Mouse (Mus musculus): ENCODE measurements around the gene 6330409D20Rik. TPM values are rescaled to one million over a fixed set of nuclear protein-coding genes. Genes with fewer than 3 reads are reported as not detected.
A peak's percentile ranks its signal among the peaks of the same experiment; 100 is the strongest.

Gene 6330409D20Rik
- polyA plus RNA-seq, 1 experiment from 2014 or later: not detected

- Histone ChIP-seq H3K36me3 (replicated peaks) (peaks cover 53% of the 10 kb centered on the region), H3K27ac (replicated peaks) (peak overlapping the region; percentile 74), H3K9me3 (replicated peaks) (no peaks in the 10 kb centered on the region), H3K27me3 (no peaks in the 10 kb centered on the region), H3K4me3 (replicated peaks) (peak overlapping the region; percentile 13), H3K4me2 (peak overlapping the region; percentile 43), H3K9ac (no peak overlapping the region; the same call in 1 of the 2 replicates), H3K4me1 (replicated peaks) (0 out of 2 replicates have a peak, but pooled peaks cover 9% of the 10 kb centered on the region)
- no peak for ATAC-seq (ENCODE audit: insufficient read depth)
- WGBS (ENCODE audit: insufficient replicate concordance): 79% methylated on average over 8 of the region's 8 CpGs
These were observed 37.8 kb downstream of the 6330409D20Rik start for GRCm38 (mm10) chr2:32703046-32703445.

- Histone ChIP-seq H3K4me2 (peak overlapping the region; percentile 43), H3K4me3 (replicated peaks) (0 out of 2 replicates have a peak overlapping the region, but pooled peaks have one; percentile 11), H3K36me3 (replicated peaks) (peaks cover 34% of the 10 kb centered on the region), H3K27ac (replicated peaks) (peak overlapping the region; percentile 79), H3K9me3 (replicated peaks) (no peaks in the 10 kb centered on the region), H3K27me3 (no peaks in the 10 kb centered on the region), H3K4me1 (replicated peaks) (0 out of 2 replicates have a peak, but pooled peaks cover 4% of the 10 kb centered on the region), H3K9ac (no peak overlapping the region)
- WGBS (ENCODE audit: insufficient replicate concordance): 70% methylated on average over 14 of the region's 14 CpGs
- peak; percentile 71 for ATAC-seq (ENCODE audit: insufficient read depth)
These were observed 39.7 kb downstream of the 6330409D20Rik start for GRCm38 (mm10) chr2:32700966-32701743.

- WGBS (ENCODE audit: insufficient replicate concordance): 72% methylated on average over 6 of the region's 6 CpGs
- no peak overlapping the region for H3K4me3 ChIP-seq (replicated peaks)
These were observed 41.1 kb downstream of the 6330409D20Rik start for GRCm38 (mm10) chr2:32699680-32700079.

GRCm38 (mm10) chr2:32694691-32695090 lies 46.1 kb downstream of the 6330409D20Rik start:
- H3K36me3 ChIP-seq (replicated peaks): no peaks in the 10 kb centered on the region
- WGBS (ENCODE audit: insufficient replicate concordance): 78% methylated on average over 12 of the region's 12 CpGs
- H3K4me3 ChIP-seq (replicated peaks): peak overlapping the region; percentile 71
- no peaks in the 10 kb centered on the region for H3K9me3 ChIP-seq (replicated peaks)
- H3K27me3 ChIP-seq: no peaks in the 10 kb centered on the region
- peak overlapping the region; percentile 98 for H3K4me2 ChIP-seq
- no peak for ATAC-seq (ENCODE audit: insufficient read depth)
- H3K9ac ChIP-seq: no peak overlapping the region
- H3K4me1 ChIP-seq (replicated peaks): peaks cover 45% of the 10 kb centered on the region
- H3K27ac ChIP-seq (replicated peaks): no peak overlapping the region; the same call in 1 of the 2 replicates

More at GRCm38 (mm10) chr2:32699680-32700079, 41.1 kb downstream of the 6330409D20Rik start:
- Histone ChIP-seq H3K4me2 (no peak overlapping the region), H3K27me3 (no peaks in the 10 kb centered on the region), H3K9ac (no peak overlapping the region), H3K36me3 (replicated peaks) (peaks cover 19% of the 10 kb centered on the region), H3K9me3 (replicated peaks) (no peaks in the 10 kb centered on the region), H3K4me1 (replicated peaks) (peaks cover 10% of the 10 kb centered on the region; the same call in 1 of the 2 replicates), H3K27ac (replicated peaks) (no peak overlapping the region)
- ATAC-seq (ENCODE audit: insufficient read depth): no peak

DNA sequence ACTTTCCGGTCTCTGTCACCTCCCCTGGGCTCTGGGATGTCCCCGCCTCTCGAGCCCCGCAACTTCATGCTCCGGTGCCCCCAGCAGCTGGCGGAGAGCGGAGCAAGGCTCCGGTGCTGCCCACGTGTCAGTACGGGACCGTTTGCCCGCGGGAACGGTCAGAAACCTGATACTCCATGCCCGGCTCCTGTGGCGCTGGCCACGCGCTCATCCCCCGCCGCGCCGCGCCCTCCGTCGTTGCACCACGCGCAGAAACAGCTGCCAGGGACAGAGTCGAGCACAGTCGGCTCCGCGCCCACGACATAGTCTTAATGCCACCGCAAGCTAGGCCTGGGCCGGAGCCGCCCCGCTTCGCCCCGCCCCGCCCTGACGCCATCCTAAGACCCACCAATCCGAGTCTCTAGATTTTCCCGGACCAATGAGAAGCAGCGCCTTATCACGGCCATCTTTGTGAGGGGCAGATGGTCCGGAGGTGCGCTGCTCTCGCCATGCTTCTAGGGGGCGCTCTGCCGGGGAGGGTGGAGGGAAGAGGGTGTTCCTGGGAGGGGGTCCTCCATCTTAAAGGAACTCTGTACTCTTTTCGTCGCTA lies 46.9 kb downstream of the 6330409D20Rik start:
- whole genome bisulfite sequencing (ENCODE audit: insufficient replicate concordance): under 1% methylated on average over 51 of the region's 51 CpGs
- peak overlapping the region; percentile 98 for H3K4me2 ChIP-seq
- H3K9ac ChIP-seq: peak overlapping the region; percentile 78
- peak overlapping the region; percentile 71 for H3K4me3 ChIP-seq (replicated peaks)
- H3K27me3 ChIP-seq: no peaks in the 10 kb centered on the region
- H3K27ac ChIP-seq (replicated peaks): peak overlapping the region; percentile 74
- no peaks in the 10 kb centered on the region for H3K9me3 ChIP-seq (replicated peaks)
- no peaks in the 10 kb centered on the region for H3K36me3 ChIP-seq (replicated peaks)
- ATAC-seq (ENCODE audit: insufficient read depth): peak; percentile 94
- peaks cover 53% of the 10 kb centered on the region for H3K4me1 ChIP-seq (replicated peaks)

- H3K4me1 ChIP-seq (replicated peaks): peaks cover 53% of the 10 kb centered on the region
- no peaks in the 10 kb centered on the region for H3K9me3 ChIP-seq (replicated peaks)
- ATAC-seq (ENCODE audit: insufficient read depth): no peak
- peak overlapping the region; percentile 98 for H3K4me2 ChIP-seq
- H3K9ac ChIP-seq: peak overlapping the region; percentile 78
- H3K36me3 ChIP-seq (replicated peaks): peaks cover 3% of the 10 kb centered on the region
- H3K27me3 ChIP-seq: no peaks in the 10 kb centered on the region
- peak overlapping the region; percentile 74 for H3K27ac ChIP-seq (replicated peaks)
- 7% methylated on average over 7 of the region's 7 CpGs for whole genome bisulfite sequencing (ENCODE audit: insufficient replicate concordance)
- H3K4me3 ChIP-seq (replicated peaks): peak overlapping the region; percentile 71
These were observed 47.5 kb downstream of the 6330409D20Rik start for GRCm38 (mm10) chr2:32693282-32693681.

GRCm38 (mm10) chr2:32692496-32692895 lies 48.3 kb downstream of the 6330409D20Rik start:
- no peaks in the 10 kb centered on the region for H3K9me3 ChIP-seq (replicated peaks)
- no peaks in the 10 kb centered on the region for H3K27me3 ChIP-seq
- peak overlapping the region; percentile 78; the same call in 1 of the 2 replicates for H3K9ac ChIP-seq
- WGBS (ENCODE audit: insufficient replicate concordance): 82% methylated on average over 14 of the region's 14 CpGs
- H3K36me3 ChIP-seq (replicated peaks): peaks cover 11% of the 10 kb centered on the region
- H3K27ac ChIP-seq (replicated peaks): peak overlapping the region; percentile 74; the same call in 1 of the 2 replicates
- peak overlapping the region; percentile 71 for H3K4me3 ChIP-seq (replicated peaks)
- peak overlapping the region; percentile 98 for H3K4me2 ChIP-seq
- no peak for ATAC-seq (ENCODE audit: insufficient read depth)
- H3K4me1 ChIP-seq (replicated peaks): peaks cover 53% of the 10 kb centered on the region

DNA sequence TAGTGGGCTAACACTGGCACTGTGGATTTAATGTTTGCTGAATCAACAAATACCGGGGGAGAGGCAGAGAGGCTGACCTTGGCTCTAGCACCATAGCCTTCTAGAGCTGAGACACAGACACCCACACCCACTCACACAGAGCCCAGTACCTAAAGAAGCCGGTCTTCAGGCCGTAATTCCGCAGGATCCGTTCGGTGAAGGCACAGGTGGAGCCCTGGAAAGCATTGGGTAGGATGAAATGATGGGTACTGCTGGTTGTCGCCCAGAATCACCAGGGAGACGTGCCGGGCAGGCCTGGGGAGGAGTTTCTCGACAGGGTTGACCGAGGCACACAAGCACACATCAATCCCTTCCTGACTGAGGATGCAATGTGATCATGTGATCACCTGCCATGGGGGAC lies 49.8 kb downstream of the 6330409D20Rik start:
- Histone ChIP-seq H3K27ac (replicated peaks) (no peak overlapping the region), H3K4me2 (peak overlapping the region; percentile 18; the same call in 1 of the 2 replicates), H3K9ac (no peak overlapping the region; the same call in 1 of the 2 replicates), H3K9me3 (replicated peaks) (no peaks in the 10 kb centered on the region), H3K36me3 (replicated peaks) (peaks cover 25% of the 10 kb centered on the region), H3K4me1 (replicated peaks) (peaks cover 57% of the 10 kb centered on the region), H3K27me3 (no peaks in the 10 kb centered on the region), H3K4me3 (replicated peaks) (no peak overlapping the region)
- WGBS (ENCODE audit: insufficient replicate concordance): 67% methylated on average over 11 of the region's 11 CpGs
- no peak for ATAC-seq (ENCODE audit: insufficient read depth)

DNA sequence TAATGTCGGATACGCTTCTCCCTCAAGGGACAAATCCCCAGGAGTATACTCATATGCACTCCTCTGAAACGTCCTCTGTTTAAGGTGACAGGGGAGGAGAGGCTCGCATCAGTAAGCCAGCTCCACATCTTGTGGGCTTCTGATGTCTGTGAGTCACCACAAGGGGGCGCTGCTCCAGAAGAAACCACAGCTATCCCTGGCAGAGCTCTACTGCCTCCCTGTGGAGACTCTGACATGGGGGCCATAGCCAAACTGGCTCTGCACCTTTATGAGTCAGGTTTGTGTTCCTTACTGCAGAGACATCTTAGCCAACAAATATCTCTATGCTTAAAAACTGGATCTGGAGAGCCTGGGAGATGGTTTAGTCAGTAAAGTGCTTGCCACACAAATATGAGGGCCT lies 51.4 kb downstream of the 6330409D20Rik start:
- Histone ChIP-seq H3K27ac (replicated peaks) (no peak overlapping the region), H3K9me3 (replicated peaks) (no peaks in the 10 kb centered on the region), H3K36me3 (replicated peaks) (peaks cover 41% of the 10 kb centered on the region), H3K27me3 (no peaks in the 10 kb centered on the region), H3K9ac (no peak overlapping the region), H3K4me1 (replicated peaks) (peaks cover 49% of the 10 kb centered on the region), H3K4me2 (no peak overlapping the region), H3K4me3 (replicated peaks) (no peak overlapping the region)
- no peak for ATAC-seq (ENCODE audit: insufficient read depth)
- 22% methylated on average over 5 of the region's 5 CpGs for WGBS (ENCODE audit: insufficient replicate concordance)

GRCm38 (mm10) chr2:32687562-32687961 lies 53.3 kb downstream of the 6330409D20Rik start:
- H3K4me2 ChIP-seq: no peak overlapping the region
- WGBS (ENCODE audit: insufficient replicate concordance): 75% methylated on average over 8 of the region's 8 CpGs
- no peak overlapping the region for H3K27ac ChIP-seq (replicated peaks)
- peaks cover 31% of the 10 kb centered on the region for H3K4me1 ChIP-seq (replicated peaks)
- no peaks in the 10 kb centered on the region for H3K27me3 ChIP-seq
- no peaks in the 10 kb centered on the region for H3K9me3 ChIP-seq (replicated peaks)
- no peak for ATAC-seq (ENCODE audit: insufficient read depth)
- no peak overlapping the region for H3K9ac ChIP-seq
- H3K4me3 ChIP-seq (replicated peaks): no peak overlapping the region
- peaks cover 58% of the 10 kb centered on the region for H3K36me3 ChIP-seq (replicated peaks)

DNA sequence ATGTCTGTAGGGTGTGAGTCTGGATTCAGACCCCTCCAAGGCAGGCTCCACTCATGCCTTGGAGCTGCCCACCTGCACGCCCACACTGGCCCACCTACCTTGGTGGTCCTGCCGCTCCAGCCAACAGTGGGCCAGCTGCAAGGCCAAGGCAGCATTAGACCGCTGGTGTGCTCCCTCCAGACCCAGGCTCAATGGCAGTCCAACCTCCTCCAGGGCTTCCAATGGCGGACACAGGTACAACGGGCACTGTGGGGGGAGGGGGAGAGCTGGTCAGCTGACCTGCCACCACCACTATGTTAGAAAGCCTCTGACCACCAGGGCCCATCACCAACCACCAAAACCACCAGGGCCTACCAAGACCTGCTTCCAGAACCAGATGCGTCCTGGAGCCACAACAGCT lies 54.2 kb downstream of the 6330409D20Rik start:
- H3K4me1 ChIP-seq (replicated peaks): peaks cover 26% of the 10 kb centered on the region
- no peak overlapping the region for H3K4me2 ChIP-seq
- H3K27me3 ChIP-seq: no peaks in the 10 kb centered on the region
- H3K36me3 ChIP-seq (replicated peaks): peaks cover 67% of the 10 kb centered on the region
- H3K4me3 ChIP-seq (replicated peaks): no peak overlapping the region
- no peak overlapping the region for H3K9ac ChIP-seq
- no peak for ATAC-seq (ENCODE audit: insufficient read depth)
- no peaks in the 10 kb centered on the region for H3K9me3 ChIP-seq (replicated peaks)
- 82% methylated on average over 6 of the region's 6 CpGs for WGBS (ENCODE audit: insufficient replicate concordance)
- H3K27ac ChIP-seq (replicated peaks): no peak overlapping the region

Data from liver, embryonic 15.5 days (tissue).